In genomic region chr3:103463760-103464159, GRCm38 (mm10) we compare ENCODE assay signal across 18 mouse cellular contexts.
"Had no signal": no experiment of that assay in that cellular context is flagged by ENCODE, and none has a peak within 500 bp of the region (broad histone marks: within the 10 kb centered on the region; RNA-seq: fewer than 3 reads in every experiment).

No protein-coding gene starts in this region.

- H3K4me1 ChIP-seq: neural tube, embryonic 12.5 days had no signal

- DNase-seq: liver; liver, embryonic 13.5 days; lung, adult 2 months; lung, postnatal 4 days; midbrain, embryonic 14.5 days; right cerebral cortex, adult 18-20 months; right cerebral cortex, postnatal 14 days; right cerebral cortex, postnatal 4 days; thymus, adult 2 months; thymus, postnatal 14 days; thymus, postnatal 4 days had no signal

- H3K9ac ChIP-seq: kidney, embryonic 15.5 days; limb, embryonic 13.5 days; liver, embryonic 13.5 days; neural tube, embryonic 12.5 days; neural tube, embryonic 15.5 days had no signal

- H3K4me2 ChIP-seq: kidney, embryonic 15.5 days; limb, embryonic 13.5 days; liver, embryonic 13.5 days; midbrain, embryonic 11.5 days; neural tube, embryonic 12.5 days; neural tube, embryonic 15.5 days had no signal

- H3K4me3 ChIP-seq: kidney, embryonic 15.5 days; limb, embryonic 10.5 days; limb, embryonic 13.5 days; liver, embryonic 13.5 days; neural tube, embryonic 12.5 days; neural tube, embryonic 15.5 days had no signal

- H3K27me3 ChIP-seq: kidney, embryonic 15.5 days; liver, embryonic 13.5 days; neural tube, embryonic 12.5 days; neural tube, embryonic 15.5 days had no signal

- H3K9me3 ChIP-seq: kidney, embryonic 15.5 days; limb, embryonic 10.5 days; limb, embryonic 13.5 days; liver, embryonic 13.5 days; neural tube, embryonic 12.5 days; neural tube, embryonic 15.5 days had no signal

- H3K27ac ChIP-seq: kidney, embryonic 15.5 days; limb, embryonic 10.5 days; limb, embryonic 13.5 days; liver, embryonic 13.5 days; neural tube, embryonic 12.5 days; neural tube, embryonic 15.5 days; stomach, postnatal 0 days had no signal

- H3K36me3 ChIP-seq: kidney, embryonic 15.5 days; limb, embryonic 10.5 days; limb, embryonic 13.5 days; liver, embryonic 13.5 days; neural tube, embryonic 12.5 days; neural tube, embryonic 15.5 days had no signal
